In the genomic region with DNA sequence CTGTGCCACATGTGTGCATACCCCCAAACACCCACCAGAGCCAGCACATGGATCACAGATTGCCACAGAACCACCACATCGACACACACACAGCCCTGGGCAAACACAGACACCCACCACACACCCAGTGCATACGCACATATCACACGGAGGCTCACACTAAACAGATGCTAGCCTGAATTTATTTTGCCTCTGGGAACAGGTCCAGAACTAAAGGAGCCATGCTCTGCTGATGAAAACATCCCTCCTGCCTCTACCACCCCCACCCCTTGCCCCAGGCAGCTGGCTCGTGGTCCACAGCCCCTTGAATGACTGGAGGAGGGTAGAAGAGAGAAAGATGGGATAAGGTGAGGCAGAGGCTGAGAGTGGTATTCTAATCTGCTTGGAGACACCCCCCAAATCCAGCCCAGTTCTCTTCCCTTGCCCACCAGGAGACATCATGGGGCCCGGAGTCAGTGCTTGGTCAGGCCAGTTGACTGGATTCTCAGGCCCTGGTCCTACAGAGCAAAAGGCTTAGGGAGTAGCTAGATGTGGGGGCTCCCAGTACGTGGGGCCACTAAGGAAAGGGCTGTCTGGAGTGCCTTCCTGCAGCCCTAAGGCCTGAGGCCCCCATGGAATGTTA, we compare ENCODE assay signal across 9 mouse cellular contexts. TPM values are rescaled to one million over a fixed set of nuclear protein-coding genes. Genes with fewer than 3 reads are reported as not detected.
DNase-seq lines count a peak whose midpoint lies in the region; ATAC-seq and TF ChIP-seq lines count a peak whose summit lies in the region.
"Had no signal": no experiment of that assay in that cellular context is flagged by ENCODE, and none has a peak within 500 bp of the region (broad histone marks: within the 10 kb centered on the region; RNA-seq: fewer than 3 reads in every experiment).

No protein-coding gene starts in this region.

- peak overlapping the region; percentile 78 for H3K27ac ChIP-seq in kidney, embryonic 16.5 days (ENCODE audit: low read length)
- no peak overlapping the region for H3K27ac ChIP-seq in hindbrain, embryonic 11.5 days (ENCODE audit: low read depth, low read length)
- peak overlapping the region; percentile 17; the same call in 1 of the 2 replicates for H3K27ac ChIP-seq in midbrain, embryonic 12.5 days (replicated peaks)
- H3K27ac ChIP-seq: macrophage had no signal

- no peak for DNase-seq in kidney, postnatal 25 days
- peak; percentile 59 for DNase-seq in brain, embryonic 14.5 days (ENCODE audit: low read depth)
- DNase-seq in hindbrain, embryonic 11.5 days (ENCODE audit: low spot score): no peak
- DNase-seq in embryo, embryonic 9.5 days (ENCODE audit: extremely low spot score): no peak
- DNase-seq in gastrocnemius, postnatal 10 days: no peak
- DNase-seq in embryo, embryonic 10 days (ENCODE audit: low spot score): no peak

- WGBS in kidney, embryonic 16.5 days: 51% methylated on average over 6 of the region's 6 CpGs
- 58% methylated on average over 6 of the region's 6 CpGs for WGBS in hindbrain, embryonic 11.5 days
- WGBS in midbrain, embryonic 12.5 days: 66% methylated on average over 6 of the region's 6 CpGs

- no peak for TF ChIP-seq CTCF in brain, embryonic 14.5 days (IDR thresholded peaks at IDR 0.05; ENCODE audit: borderline replicate concordance, extremely low read depth, insufficient read depth, insufficient read length)

- peak overlapping the region; percentile 26 for H3K4me3 ChIP-seq in kidney, embryonic 16.5 days (ENCODE audit: low read length)
- H3K4me3 ChIP-seq in hindbrain, embryonic 11.5 days (ENCODE audit: low read depth, low read length): no peak overlapping the region
- H3K4me3 ChIP-seq in midbrain, embryonic 12.5 days: no peak overlapping the region

- peak overlapping the region; percentile 92 for H3K4me2 ChIP-seq in kidney, embryonic 16.5 days (replicated peaks; ENCODE audit: low read depth, low read length)
- peak overlapping the region; percentile 15; the same call in 1 of the 2 replicates for H3K4me2 ChIP-seq in hindbrain, embryonic 11.5 days (replicated peaks; ENCODE audit: low read depth, low read length)
- H3K4me2 ChIP-seq in midbrain, embryonic 12.5 days (replicated peaks): peak overlapping the region; percentile 26

- no peaks in the 10 kb centered on the region for H3K36me3 ChIP-seq in kidney, embryonic 16.5 days (ENCODE audit: insufficient read depth, low read length)
- H3K36me3 ChIP-seq in hindbrain, embryonic 11.5 days (ENCODE audit: control insufficient read depth, insufficient read depth, low read length): no peaks in the 10 kb centered on the region
- no peaks in the 10 kb centered on the region for H3K36me3 ChIP-seq in midbrain, embryonic 12.5 days

- TF ChIP-seq POLR2A in brain, embryonic 14.5 days (IDR thresholded peaks at IDR 0.05; ENCODE audit: borderline replicate concordance, extremely low read depth, insufficient read depth, insufficient read length, poor library complexity, severe bottlenecking): no peak

- peaks cover 84% of the 10 kb centered on the region for H3K4me1 ChIP-seq in kidney, embryonic 16.5 days (ENCODE audit: insufficient read depth, low read length)
- peaks cover 21% of the 10 kb centered on the region for H3K4me1 ChIP-seq in hindbrain, embryonic 11.5 days (replicated peaks; ENCODE audit: control insufficient read depth, insufficient read depth, low read length)
- H3K4me1 ChIP-seq in midbrain, embryonic 12.5 days: peaks cover 71% of the 10 kb centered on the region

- no peaks in the 10 kb centered on the region for H3K9me3 ChIP-seq in kidney, embryonic 16.5 days (ENCODE audit: low read length)
- no peaks in the 10 kb centered on the region for H3K9me3 ChIP-seq in hindbrain, embryonic 11.5 days (ENCODE audit: control insufficient read depth, low read length)
- H3K9me3 ChIP-seq in midbrain, embryonic 12.5 days: no peaks in the 10 kb centered on the region

- no peaks in the 10 kb centered on the region for H3K27me3 ChIP-seq in kidney, embryonic 16.5 days (ENCODE audit: insufficient read depth, low read length)
- H3K27me3 ChIP-seq in hindbrain, embryonic 11.5 days (ENCODE audit: control insufficient read depth, insufficient read depth, low read length): no peaks in the 10 kb centered on the region
- peaks cover 21% of the 10 kb centered on the region for H3K27me3 ChIP-seq in midbrain, embryonic 12.5 days

- H3K9ac ChIP-seq in kidney, embryonic 16.5 days (replicated peaks; ENCODE audit: low read length): peak overlapping the region; percentile 51
- H3K9ac ChIP-seq in hindbrain, embryonic 11.5 days (ENCODE audit: low read depth, low read length): no peak overlapping the region
- 0 out of 2 replicates have a peak overlapping the region, but pooled peaks have one; percentile 31 for H3K9ac ChIP-seq in midbrain, embryonic 12.5 days (replicated peaks)

- ATAC-seq in kidney, embryonic 16.5 days (ENCODE audit: low FRiP score, low TSS enrichment): no peak
- no peak for ATAC-seq in hindbrain, embryonic 11.5 days (ENCODE audit: low FRiP score)
- no peak for ATAC-seq in midbrain, embryonic 12.5 days (ENCODE audit: low FRiP score, low read depth)

RNA-seq across cellular contexts. Expression of gene Hdac7, which starts 16.0 kb away (rescaled TPM):
- 37.3 and 40.0 TPM in 2 replicates for polyA plus RNA-seq in kidney, embryonic 16.5 days (2015; fragmentation: Nextera tagmentation; extraction: Ambion mirVana)
- 78.2 and 82.1 TPM in 2 replicates for polyA plus RNA-seq in brain, embryonic 14.5 days (2012; rRNA removed)
- 17.9 and 19.4 TPM in 2 replicates for polyA plus RNA-seq in hindbrain, embryonic 11.5 days (2014; fragmentation: Nextera tagmentation; extraction: Ambion mirVana)
- 24.8 and 29.9 TPM in 2 replicates for polyA plus RNA-seq in midbrain, embryonic 12.5 days (2016; fragmentation: Nextera tagmentation; extraction: Ambion mirVana)
- total RNA-seq in gastrocnemius, postnatal 10 days (2021): 10 to 100 TPM; 24.5 to 40.3 TPM

RNA-seq across cellular contexts. Expression of gene Slc48a1, which starts 50.0 kb away (rescaled TPM):
- 81.7 and 81.9 TPM in 2 replicates for polyA plus RNA-seq in kidney, embryonic 16.5 days (2015; fragmentation: Nextera tagmentation; extraction: Ambion mirVana)
- polyA plus RNA-seq in brain, embryonic 14.5 days (2012; rRNA removed): 34.5 and 39.5 TPM in 2 replicates
- 28.1 and 28.4 TPM in 2 replicates for polyA plus RNA-seq in hindbrain, embryonic 11.5 days (2014; fragmentation: Nextera tagmentation; extraction: Ambion mirVana)
- polyA plus RNA-seq in midbrain, embryonic 12.5 days (2016; fragmentation: Nextera tagmentation; extraction: Ambion mirVana): 37.8 and 42.0 TPM in 2 replicates
- 10 to 100 TPM; 34.5 to 42.6 TPM for total RNA-seq in gastrocnemius, postnatal 10 days (2021)

Comparison
In these comparisons a context has a peak if more than half of its experiments do, and no peak if none do; other contexts are left out.
1. H3K4me2 ChIP-seq: peak in every context shown above with its lines; median percentile 92 in kidney, embryonic 16.5 days; 26 in midbrain, embryonic 12.5 days; 15 in hindbrain, embryonic 11.5 days.